Mouse (Mus musculus): ENCODE measurements around the gene Nsun2. TPM values are rescaled to one million over a fixed set of nuclear protein-coding genes. Genes with fewer than 3 reads are reported as not detected.
A peak's percentile ranks its signal among the peaks of the same experiment; 100 is the strongest.

The Nsun2 gene
- total RNA-seq, 2 experiments from 2014 or later = 64.2 to 68.9 TPM

DNA sequence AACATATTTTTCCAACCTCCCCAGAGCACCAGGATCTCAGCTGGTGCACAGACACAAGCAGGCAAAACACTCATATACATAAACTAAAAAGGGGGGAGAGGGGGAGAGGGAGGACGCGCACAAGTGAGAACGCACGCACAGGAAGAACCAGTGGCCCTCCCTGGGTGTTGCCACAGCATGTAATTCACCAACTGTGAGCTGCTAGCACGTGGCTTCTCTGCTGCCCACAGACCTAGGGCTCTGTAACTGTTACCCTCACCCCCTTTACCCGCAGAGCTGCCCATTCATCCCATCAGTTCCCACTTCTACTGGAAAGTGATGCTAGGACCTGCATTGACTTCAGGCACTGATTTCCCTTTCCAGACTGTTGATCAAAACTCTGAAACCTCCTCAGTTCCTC is 14.4 kb upstream of the Nsun2 start:
- no peak for DNase-seq (ENCODE audit: low spot score in 2 of 2)
- intact Hi-C loops (cut with DNase I) = no loop called here

DNA sequence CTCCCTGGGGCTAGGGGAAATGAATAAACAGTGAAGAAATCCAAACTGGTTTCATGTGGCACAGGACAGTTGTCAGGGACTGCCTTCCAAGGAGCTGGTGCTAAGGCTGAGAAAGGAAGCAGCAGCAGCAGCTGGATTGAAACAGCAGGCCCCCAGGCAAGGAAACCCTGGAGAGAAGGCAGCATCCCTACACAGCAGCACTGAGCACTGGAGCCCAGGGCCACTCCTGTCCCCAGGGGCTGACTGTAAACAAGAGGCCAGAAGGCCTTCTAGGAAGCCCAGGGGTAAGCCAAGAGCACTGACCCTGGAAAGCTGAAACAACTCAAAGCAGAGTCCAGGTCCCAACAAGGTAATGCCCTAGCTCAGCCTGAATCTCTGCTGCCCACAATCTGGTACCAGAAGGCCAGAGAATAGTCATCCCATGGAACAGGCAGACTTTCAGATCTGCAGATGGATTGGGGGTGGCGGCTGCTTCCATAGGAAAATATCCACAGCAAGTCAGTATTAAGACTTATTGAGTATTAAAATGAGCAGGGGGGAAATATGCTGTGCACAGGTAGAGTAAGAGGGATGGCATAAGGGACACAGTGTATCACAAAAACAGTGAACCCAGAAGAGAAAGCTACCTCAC is 11.3 kb upstream of the Nsun2 start:
- DNase-seq (ENCODE audit: low spot score in 2 of 2) = no peak

DNA sequence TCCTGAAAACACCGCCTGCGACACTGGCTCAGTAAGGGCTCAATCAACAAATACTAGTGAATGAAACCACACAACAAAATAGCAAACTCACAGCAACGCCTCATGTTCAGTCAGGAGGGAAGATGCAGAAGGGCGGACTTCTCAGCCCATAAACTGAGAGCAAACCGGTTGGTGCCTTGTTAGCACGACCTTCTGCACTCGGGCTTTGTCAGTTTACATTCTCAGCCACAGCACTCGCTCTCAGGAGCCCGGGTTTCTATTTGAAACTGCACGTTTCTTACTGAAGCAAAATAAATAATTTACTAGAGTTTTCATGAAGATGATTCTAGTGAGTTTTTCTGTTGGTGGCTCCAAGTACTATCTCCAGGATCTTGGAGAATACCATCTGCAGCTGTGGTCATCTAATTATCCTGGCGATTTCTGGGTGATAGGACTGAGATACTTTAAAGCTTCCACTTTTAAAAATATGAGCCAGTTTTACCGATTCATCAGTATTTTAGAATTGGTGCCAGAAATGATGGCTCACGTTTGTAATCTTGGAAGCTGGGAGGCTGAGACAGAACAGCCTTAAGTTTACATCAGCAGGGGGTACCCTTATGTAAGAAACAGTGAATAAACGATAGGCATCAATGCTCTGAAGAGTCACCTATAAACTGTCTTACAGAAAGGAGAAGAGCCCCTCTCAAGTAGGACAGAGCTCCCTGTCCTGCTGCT is 9.9 kb upstream of the Nsun2 start:
- intact Hi-C loops (cut with DNase I) = no loop called here
- no peak for DNase-seq (ENCODE audit: low spot score in 2 of 2)

More for the DNA sequence above, 11.3 kb upstream of the Nsun2 start:
- intact Hi-C loops (cut with DNase I) = no loop called here

DNA sequence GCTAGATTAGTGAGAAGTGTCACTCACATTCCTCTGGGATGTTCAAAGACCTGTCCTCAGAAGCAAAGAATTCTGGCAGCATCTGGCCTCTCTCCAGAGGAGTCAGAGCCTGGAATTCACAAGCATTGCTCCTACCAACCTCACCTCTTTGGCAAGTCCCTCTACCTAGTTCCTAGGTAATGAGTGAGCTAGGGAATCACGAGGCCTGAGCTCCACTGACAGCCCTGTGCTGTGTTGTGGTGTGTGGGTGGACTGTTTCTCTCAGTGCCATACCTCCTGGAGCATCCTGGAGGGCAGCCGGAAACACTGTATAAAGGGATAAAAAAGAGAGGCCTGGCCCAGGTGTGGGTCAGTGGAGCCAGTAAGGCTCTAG is 9.4 kb upstream of the Nsun2 start:
- intact Hi-C loops (cut with DNase I) = no loop called here
- DNase-seq (ENCODE audit: low spot score in 2 of 2) = no peak

DNA sequence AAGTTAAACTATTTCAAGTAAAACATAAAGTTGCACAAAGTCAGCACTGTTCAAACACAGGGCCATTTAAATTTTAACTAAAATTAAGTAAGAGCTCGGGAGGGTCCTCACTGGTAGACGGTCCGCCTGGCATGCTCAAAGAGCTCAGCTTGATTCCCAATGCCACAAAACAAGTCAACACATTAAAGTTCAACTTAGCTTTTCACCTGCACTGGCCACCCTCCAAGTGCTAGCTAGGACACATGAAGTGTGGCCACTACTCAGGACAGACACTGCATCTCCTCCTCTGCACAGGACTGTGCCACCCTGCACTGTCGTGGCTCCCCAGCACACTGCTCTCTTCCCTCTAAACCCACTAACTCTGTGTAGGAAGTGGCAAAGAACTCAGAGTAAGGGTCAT is 7.7 kb upstream of the Nsun2 start:
- intact Hi-C loops (cut with DNase I) = no loop called here
- no peak for DNase-seq (ENCODE audit: low spot score in 2 of 2)

DNA sequence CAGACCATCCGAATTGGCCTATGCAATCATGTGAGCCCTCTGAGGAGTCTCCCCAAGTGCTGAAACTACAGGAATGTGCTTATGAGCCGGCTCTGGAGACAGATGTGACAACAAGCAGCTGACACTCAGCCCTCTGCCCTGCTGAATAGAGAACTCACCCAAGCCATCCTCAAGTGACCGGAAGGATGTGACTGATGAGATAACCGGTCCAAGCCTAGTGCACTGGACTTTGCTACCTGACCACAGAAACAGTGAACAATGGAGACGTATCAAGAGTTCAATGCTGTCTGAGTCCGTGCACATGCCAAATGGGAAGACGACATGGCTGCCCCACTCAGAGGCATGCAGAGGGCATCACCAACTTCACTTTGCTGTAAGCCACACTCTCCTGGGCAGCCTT is 5.0 kb upstream of the Nsun2 start:
- intact Hi-C loops (cut with DNase I) = no loop called here
- DNase-seq (ENCODE audit: low spot score in 2 of 2) = no peak

DNA sequence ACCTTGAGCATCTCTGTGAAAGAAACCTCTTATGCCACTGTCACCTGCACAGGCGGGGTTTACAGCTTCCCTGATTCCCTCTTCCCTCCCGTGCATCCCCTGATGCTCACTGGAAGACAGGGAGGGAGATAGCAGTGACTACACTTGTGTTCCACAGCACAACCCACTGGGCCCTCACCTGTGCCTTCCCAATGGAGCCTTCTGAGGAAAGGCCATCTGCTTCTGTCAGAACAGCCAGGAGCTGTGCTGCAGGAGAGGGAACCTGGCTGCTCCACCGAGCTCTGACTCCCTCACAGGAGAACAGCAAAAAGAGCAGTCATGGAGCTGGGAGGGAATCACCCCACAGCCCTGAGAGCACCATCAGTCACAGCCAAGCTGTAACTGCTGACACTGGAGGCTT is 3.4 kb upstream of the Nsun2 start:
- intact Hi-C loops (cut with DNase I) = no loop called here
- no peak for DNase-seq (ENCODE audit: low spot score in 2 of 2)

DNA sequence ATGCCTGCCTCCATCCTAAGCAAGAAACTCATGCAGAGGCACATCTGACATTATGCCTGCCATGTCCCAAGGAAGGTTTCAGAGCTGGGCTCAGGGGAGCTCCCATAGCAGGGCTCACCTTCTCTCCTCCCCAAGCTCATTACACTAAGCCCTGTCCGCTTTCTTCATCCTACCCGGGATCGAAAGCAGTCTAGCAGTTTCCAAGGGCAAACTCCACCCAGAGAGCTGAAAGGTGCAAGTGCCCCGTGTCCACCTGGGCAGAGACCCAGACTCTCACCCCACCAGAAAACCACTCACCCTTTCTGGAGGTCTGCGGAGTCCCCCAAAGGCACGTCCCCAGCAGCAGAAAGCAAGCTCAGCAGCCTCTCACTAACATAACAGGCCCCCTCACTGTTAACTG is 2.6 kb upstream of the Nsun2 start:
- DNase-seq (ENCODE audit: low spot score in 2 of 2) = no peak
- intact Hi-C loops (cut with DNase I) = no loop called here

DNA sequence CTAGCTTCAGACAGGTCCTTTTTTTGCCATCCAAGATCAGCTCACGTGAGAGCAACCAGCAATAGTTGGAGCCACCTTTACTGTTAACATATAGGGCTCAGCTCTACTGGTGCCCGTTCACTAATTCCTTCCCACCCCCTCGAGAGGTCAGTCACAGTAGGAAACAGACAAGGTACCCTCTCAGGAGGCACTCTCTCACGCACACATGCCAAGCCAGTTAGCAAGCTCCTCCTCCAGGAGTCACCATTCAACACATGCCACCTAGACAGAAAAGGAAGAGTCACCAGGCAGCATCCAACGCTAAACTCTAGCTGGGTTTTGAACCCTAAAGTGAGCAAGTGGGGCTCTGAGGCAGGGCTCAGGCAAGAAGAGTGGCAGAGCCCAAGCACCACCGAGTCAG is 2.1 kb upstream of the Nsun2 start:
- DNase-seq (ENCODE audit: low spot score in 2 of 2) = no peak
- intact Hi-C loops (cut with DNase I) = no loop called here

DNA sequence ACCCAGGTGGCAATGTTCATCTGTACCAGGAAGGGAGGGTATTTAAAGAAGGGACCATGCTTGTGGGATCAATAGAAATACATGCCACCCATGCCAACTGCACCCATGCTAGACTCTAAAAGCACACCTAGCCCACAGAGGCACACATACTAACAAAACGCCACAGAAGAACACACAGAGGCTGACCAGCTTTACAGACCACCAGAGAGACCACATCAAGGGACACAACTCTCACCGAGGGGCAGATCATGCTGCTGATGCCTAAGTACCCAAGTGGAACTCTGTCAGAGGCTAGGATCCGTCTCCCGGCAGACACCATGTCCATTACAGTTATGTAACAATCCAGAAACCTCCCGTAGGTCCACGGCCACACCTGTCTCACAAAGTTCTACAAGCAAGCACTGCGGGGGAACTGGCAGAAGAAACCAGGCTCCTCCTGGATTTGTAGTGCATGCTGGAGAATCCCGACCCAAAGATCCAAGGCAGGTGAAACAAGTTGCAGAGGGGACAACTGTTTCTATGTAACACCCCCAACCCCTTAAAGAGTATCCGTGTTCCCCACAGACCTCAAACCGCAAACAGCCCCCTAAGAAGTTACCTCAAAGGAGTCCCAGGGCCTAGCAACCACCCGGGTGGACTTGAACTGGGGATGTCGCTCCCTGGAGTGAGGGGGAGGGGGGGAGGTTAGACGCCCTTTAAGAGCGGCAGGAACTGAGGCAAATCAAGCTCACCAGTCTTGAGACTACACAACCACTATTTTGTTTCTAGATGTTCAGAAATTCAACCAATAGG is 1.2 kb upstream of the Nsun2 start:
- intact Hi-C loops (cut with DNase I) = no loop called here
- no peak for DNase-seq (ENCODE audit: low spot score in 2 of 2)

DNA sequence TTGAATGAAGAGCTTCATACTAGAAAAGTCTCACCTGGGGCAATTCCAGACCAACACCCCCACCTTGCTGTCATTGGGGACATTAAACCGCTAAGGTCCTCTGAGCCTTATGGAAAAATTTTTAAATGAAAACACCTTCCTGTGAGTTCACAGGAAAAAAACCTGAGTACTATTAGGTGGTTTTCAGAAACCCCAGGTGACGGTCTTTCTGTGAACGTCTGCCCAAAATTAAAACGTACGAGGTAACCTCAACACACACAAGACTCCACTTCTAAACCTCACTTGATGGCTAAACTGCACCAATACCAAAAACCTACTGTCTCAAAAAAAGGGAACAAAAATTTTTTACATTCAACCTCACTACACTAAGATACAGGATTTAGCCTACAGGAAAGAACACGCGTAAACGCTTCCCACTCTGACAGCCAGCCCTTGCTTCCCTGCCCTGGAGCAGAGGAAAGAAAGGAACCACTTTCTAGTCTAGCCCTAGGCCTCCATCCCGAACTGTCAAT is 597 bp upstream of the Nsun2 start:
- intact Hi-C loops (cut with DNase I) = no loop called here
- DNase-seq (ENCODE audit: low spot score in 2 of 2) = no peak

DNA sequence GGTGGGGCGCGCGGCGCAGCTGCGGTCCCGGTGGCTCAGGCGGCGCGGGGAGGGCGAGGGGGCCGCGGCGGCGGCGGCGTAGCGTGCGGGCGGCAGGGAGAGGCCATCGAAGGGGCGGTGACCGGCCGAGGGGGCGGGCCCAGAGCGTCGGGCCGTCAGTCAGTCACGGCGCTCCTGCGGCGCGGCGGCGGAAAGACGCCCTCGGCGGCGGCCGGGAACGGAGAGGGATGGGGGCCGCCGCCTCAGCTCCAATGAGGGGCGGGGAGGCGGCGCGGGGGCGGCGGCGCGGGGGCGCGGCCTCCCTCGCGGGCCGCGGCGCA is 748 bp downstream of the Nsun2 start, which contains the start of gene Tent4a:
TSS of gene Tent4a (minus strand) at position 284 of the 320 bp plus-strand sequence.
- no peak for DNase-seq (ENCODE audit: low spot score in 2 of 2)
- intact Hi-C loops (cut with DNase I) = no loop called here

DNA sequence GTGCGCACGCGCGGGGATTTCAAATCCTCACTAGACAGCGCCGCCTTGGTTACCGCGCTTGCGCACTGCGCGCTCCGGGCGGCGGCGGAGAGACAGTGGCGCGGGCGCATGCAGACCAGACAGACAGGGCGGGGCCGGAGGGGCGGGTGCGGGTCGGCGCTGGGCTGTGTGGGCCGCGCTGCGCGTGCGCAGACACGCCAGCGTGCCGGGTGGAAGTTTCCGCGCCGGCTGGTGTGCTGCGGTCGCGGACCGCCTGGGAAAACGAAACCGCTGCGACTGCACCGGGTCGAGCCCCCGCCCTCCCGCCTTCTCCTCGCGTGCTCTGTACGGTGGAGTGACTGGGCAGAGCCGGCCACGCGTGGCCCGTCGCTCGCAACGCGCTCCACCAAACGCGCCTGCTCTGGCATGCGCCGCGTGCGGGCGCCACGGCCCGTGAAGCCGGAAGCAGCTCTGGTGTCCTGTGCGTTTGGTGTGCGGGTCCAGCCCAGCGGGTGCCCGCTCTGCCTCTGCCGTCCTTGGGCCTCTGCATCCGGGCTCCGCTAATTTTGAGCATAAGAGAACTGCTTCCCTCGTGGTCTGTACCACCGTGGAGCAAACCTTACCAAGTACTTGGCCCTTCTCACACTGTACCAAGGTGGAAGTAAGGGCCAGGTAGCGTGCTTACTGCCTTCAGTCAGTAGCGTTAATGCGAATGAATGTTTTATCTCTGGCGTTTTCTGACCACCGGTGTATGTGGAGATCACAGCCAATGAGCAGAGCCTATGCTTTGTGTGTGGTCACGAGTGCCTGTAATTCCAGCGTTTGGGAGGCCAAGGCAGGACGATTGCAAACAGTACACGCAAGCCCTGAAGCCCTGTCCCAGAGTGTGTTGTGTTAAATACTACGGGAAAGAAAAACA is 1.4 kb downstream of the Nsun2 start:
- intact Hi-C loops (cut with DNase I) = no loop called here
- DNase-seq (ENCODE audit: low spot score in 2 of 2) = peak; percentile 99

DNA sequence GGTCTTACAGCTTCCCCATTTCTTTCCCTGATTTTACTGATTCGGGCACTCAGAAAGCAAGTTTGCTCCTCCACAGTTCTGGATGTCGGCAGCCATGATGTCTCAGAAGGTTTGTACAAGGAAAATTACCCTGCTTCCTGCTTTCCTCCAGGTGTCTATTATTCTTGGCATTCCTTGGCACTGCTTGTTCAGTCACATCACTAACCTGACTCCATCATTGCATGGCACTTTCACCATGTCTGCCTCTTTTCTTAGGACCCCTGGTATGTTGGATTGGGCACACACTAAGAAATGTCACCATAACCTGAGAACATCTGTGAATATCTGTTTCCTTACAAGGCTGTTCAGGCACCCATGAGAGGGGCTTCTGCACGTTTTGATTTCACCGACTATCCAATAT is 2.5 kb downstream of the Nsun2 start:
- DNase-seq (ENCODE audit: low spot score in 2 of 2) = no peak
- intact Hi-C loops (cut with DNase I) = no loop called here

DNA sequence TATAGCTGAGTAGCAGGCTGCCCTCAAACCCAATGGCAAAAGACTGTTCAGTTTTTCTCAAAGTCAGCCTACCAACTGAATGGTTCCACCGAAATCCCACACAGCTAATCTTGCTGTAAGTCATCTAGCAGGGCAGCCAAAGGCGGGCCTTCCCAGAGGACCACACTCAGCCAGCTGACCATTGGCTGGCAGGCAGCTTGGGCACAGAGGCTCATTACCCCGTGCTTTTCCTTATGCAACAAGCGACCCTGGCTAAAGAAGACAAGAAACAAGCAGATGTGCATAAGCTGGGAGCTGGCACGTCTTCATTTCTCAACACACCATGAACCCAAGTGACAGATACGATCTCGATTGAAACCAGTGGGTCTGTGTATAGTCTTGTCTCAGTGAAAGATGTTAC is 3.8 kb downstream of the Nsun2 start:
- DNase-seq (ENCODE audit: low spot score in 2 of 2) = no peak
- intact Hi-C loops (cut with DNase I) = no loop called here

DNA sequence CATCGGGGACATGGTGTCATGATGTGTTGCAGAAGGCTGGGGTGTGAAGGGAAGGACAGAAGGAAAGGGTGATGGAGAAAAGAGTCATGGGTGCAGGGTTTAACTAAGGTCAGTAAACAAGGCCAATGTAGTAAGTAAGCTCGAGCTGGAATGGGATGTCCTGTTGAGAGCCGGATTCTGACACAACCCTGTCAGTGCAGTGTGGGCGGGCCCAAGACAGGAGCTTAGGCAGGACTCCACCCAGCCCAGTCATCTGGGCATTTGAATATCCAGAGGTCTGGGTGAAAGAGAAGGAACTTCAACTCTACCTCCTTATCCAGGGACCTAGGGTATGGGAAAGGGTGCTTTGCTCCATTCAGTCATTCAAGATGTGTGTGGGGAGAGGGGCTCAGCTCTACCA is 4.8 kb downstream of the Nsun2 start:
- no peak for DNase-seq (ENCODE audit: low spot score in 2 of 2)
- intact Hi-C loops (cut with DNase I) = no loop called here

DNA sequence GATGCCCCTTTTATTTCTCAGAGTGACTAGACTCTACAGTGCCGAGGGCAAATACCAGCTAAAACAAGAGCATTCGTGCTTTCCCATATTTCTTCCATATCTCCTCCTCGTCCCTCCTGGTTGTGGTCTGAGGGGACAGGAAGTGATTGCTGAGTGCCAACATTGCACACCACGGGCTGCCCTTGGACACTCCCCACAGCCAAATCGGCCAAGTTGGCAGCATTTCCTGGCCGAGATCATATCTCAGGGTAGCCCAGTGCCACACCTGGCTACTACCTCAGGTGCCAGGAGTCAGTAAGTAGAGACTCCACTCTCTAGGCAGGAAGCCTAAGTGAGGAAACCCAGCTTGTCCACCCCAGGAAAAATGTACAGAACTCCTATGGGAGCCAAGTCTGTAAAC is 7.7 kb downstream of the Nsun2 start:
- intact Hi-C loops (cut with DNase I) = no loop called here
- no peak for DNase-seq (ENCODE audit: low spot score in 2 of 2)

DNA sequence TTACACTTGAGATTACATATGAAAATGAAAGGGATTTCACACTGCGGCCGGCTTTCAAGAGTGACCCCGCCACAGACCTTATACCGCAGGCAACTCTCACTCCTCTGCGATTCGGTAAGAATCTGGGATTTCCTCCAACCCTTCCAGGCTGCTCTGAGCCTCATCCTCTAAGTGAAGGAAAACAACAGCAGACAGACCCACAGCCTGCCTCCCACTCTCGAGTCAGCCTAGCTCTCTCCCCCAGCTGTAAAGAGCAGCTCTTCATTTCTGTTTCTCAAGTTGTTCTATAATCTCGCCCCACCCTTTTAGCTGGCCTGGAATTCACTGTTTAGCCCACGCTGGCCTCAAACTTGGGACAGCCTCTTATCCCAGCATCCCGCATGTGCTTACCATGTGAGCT is 8.2 kb downstream of the Nsun2 start:
- DNase-seq (ENCODE audit: low spot score in 2 of 2) = peak; percentile 54 to 76
- intact Hi-C loops (cut with DNase I) = no loop called here

DNA sequence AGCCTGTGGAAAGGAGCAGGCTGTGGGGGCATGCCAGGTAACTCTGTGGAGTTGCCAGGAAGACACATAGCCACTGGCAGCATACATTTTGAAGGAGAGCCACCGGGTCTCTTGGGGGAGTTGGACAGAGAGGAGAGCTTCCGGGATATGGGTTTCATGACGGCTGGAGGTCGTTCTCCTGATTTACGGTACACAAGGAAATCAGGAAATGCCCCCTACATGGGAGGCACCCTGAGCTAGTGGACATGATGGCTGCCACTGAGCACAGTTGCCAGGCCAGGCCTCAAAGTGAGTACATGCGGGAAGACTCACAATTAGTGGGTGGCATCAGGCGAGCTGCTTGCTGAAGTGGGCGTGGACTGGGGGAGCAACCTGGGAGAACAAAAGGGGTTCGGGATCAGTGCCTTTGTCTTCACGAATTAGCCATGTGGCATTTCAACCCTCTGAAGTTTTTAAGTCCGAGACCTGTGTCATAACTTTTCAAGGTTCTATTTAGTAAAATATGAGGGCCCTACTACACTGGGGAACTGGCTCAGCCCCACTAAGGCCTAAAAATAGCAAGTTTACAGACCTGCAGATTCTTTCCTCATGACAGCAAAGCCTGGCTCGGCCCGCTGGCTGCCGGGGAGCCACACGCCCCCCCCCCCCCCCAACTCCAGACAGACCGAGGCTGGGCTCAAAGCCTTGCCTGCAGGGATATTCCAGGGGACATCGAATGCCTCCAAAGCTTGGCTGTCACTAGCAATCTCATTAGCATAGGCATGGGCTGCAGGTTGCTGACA is 9.2 kb downstream of the Nsun2 start:
- DNase-seq (ENCODE audit: low spot score in 2 of 2) = no peak

More for the DNA sequence above, 9.2 kb downstream of the Nsun2 start:
- intact Hi-C loops (cut with DNase I) = no loop called here
